Mouse (Mus musculus) E14TG2a.4 (cell line): ENCODE measurements at regions not wholly inside any gene's neighbourhood (a gene's known extent, or its start where the extent isn't known, plus 50 kb on each side); places are given as distances from the start of the nearest gene placed in this dataset.

ENCODE experiments used
- CTCF ChIP-seq: conservative IDR thresholded peaks from 2 replicates; pipeline ENCODE4 v1.5.1; 2014; ENCODE audit warnings: low read length
- NANOG ChIP-seq: IDR thresholded peaks from 2 replicates; pipeline ENCODE4 v1.6.1; 2014; ENCODE audit warnings: borderline replicate concordance, low read length, mixed read lengths

DNA sequence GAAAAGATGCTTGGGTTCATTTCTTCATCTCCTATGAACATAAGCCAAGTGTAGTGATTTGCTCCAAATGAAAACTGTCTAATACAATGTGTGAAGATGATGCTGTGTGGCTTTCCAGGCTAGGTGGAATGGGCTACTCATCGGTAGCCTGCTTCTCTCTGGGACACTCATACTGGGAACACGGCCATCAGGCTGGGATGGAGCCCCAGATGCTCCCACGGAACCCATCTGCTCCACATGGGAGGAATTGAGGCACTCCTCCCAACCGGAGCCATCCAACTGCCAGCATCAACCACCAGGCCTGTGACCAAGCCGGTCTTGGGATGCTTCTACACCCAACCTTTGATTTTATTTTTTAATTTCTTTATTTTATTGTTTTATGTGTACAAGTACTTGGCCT is 115.9 kb downstream of the Mycn start:
- TF ChIP-seq CTCF (no peak), NANOG (no peak)
